Mouse (Mus musculus): ENCODE data around the gene Lca5l.
A peak's percentile ranks its signal among the peaks of the same experiment; 100 is the strongest.
"Not testable (repeated sequence)": the region's sequence is repeated elsewhere in the genome, so short reads cannot be mapped to it uniquely, and the experiment has no call there.

Gene Lca5l

GRCm38 (mm10) chr16:96168837-96169236 is 23.2 kb downstream of the Lca5l start:
- no peak for DNase-seq (ENCODE audit: low spot score in 2 of 2)

- no peak for DNase-seq (ENCODE audit: low spot score in 2 of 2)
Measured at GRCm38 (mm10) chr16:96165723-96166264, 26.3 kb downstream of the Lca5l start.

DNA sequence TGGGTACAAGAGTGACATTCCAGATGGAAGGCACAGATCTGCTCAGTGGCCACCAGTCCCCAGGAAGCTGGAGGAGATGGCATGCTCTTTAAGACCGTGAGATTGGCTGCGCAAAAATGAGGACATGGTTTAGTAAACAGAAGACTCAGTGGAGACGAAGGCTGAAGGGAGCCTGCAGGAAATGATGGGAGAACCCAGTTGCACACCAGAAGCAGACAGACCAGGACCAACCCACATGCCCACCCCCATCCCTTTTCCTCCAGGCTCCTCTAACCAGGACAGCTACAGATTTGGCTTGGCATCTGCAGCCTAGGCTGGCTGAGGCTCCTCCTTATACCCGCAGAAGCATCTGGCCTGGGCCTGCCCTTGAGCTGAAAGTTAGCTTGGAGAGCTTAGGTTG is 30.7 kb downstream of the Lca5l start:
- no peak for DNase-seq (ENCODE audit: low spot score in 2 of 2)

DNA sequence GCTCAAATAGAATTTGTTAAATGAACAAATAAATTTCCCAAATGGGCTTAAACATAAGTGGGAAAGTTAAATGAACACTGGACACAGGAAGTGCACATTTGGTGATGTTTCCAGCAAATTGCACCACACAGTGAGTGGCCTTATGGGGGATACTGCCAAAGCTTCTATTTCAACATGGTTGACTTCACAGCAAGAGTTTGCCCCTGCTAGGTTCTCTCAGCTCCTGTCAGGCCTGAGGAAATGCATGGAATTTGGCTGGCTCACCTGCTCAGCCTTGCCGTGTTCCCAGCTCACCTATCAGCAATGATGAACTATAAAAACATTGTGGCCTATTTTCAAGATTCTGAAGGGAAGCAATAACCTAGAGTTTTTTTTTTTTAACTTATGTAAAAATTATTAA is 31.1 kb downstream of the Lca5l start:
- no peak for DNase-seq (ENCODE audit: low spot score in 2 of 2)

- no peak for DNase-seq (ENCODE audit: low spot score in 2 of 2)
Measured at GRCm38 (mm10) chr16:96159794-96160346, 32.2 kb downstream of the Lca5l start.

GRCm38 (mm10) chr16:96159091-96159731 is 32.9 kb downstream of the Lca5l start:
- DNase-seq (ENCODE audit: low spot score in 2 of 2), result peak; percentile 30 to 44

DNA sequence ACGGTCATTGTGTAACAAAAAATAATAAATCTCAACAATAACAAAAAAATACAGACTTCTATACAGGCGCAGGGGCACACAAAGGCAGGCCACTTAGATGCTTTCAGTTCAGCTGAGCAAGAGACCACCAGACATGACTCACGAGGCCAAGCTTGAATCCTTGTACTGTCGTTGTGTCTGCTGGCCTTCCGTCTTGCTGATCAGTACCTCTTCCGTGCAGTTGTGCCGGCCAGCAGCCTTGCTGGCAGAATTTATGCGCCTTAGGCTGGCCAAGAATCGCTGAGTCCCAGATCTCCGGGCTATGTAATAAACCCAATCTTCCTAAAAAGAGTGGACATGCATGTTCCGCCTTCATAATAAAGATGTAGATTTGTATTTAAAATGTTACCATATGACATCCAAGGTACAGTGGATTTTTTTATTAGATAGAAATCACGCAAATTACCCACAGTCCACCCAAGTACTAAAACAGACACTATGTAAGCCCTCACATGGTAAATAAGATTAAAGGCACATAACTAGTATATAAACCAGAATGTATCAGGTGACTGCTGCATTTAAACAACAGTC is 33.5 kb downstream of the Lca5l start:
- DNase-seq (ENCODE audit: low spot score in 2 of 2), result no peak

- no peak for DNase-seq (ENCODE audit: low spot score in 2 of 2)
Measured at GRCm38 (mm10) chr16:96157171-96157570, 34.9 kb downstream of the Lca5l start.

GRCm38 (mm10) chr16:96156019-96156418 is 36.1 kb downstream of the Lca5l start:
- no peak for DNase-seq (ENCODE audit: low spot score in 2 of 2)

- DNase-seq (ENCODE audit: low spot score in 2 of 2), result no peak
Measured at GRCm38 (mm10) chr16:96154476-96154875, 37.6 kb downstream of the Lca5l start.

- peak; percentile 20 to 47 for DNase-seq (ENCODE audit: low spot score in 2 of 2)
Measured at GRCm38 (mm10) chr16:96151551-96151950, 40.5 kb downstream of the Lca5l start.

DNA sequence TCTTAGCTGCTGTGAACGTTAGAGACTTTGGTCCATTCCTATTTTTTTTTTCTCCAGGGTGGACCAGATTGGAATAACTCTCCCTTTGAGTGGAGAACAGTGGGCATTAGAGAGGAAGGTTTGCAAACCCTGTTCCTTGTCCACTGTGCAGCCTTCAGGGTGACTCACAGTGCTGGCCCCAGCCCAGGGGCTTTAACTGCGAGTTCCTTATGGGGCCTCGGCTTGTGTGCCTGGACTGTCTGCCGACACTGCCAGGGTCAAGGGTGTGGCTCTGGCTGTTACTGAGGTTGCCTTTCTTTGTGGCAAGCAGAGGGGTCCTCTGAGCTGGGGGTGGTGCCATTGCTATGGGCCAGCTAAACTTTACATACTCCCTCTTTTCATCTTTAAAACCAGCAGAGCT is 41.1 kb downstream of the Lca5l start:
- no peak for DNase-seq (ENCODE audit: low spot score in 2 of 2)

- no peak for DNase-seq (ENCODE audit: low spot score in 2 of 2)
Measured at GRCm38 (mm10) chr16:96149311-96149710, 42.8 kb downstream of the Lca5l start.

DNA sequence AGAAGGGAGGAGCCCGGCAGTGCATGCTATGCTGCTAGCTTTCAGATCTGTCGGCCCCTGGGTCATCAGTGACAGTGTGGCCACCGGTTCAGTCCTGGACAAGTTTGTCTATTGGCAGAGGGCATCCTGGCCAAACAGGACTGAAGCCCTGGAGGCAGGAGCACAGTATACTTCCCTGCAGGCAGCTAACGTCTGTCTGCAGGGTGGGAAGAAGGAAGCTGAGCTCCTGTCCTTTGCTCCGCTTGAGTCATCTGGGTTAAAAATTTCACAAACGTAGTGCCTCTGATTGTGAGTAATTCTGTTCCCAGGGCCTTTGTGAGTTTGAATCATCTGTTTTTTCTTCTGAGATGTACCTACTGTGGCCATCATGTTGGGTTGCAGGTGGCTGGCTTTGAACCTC is 43.2 kb downstream of the Lca5l start:
- no peak for DNase-seq (ENCODE audit: low spot score in 2 of 2)

DNA sequence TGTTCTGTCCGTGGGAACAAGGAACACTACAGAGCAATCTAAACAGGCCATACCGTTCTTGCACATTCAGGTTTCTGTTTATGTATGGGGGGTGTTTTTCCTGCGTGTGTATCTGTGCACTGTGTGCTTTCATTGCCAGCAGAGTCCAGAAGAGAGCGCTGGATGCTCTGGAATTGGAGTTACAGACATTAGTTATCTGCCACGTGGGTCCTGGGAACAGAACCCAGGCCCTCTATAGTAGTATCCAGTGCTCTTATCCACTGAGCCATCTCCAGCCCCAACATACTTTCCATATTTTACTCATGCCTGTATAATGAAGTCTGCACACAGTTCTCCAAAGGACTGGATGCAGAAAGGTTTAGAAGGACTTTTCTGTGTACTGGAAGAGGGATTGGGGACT is 46.3 kb downstream of the Lca5l start:
- DNase-seq (ENCODE audit: low spot score in 2 of 2), result no peak

DNA sequence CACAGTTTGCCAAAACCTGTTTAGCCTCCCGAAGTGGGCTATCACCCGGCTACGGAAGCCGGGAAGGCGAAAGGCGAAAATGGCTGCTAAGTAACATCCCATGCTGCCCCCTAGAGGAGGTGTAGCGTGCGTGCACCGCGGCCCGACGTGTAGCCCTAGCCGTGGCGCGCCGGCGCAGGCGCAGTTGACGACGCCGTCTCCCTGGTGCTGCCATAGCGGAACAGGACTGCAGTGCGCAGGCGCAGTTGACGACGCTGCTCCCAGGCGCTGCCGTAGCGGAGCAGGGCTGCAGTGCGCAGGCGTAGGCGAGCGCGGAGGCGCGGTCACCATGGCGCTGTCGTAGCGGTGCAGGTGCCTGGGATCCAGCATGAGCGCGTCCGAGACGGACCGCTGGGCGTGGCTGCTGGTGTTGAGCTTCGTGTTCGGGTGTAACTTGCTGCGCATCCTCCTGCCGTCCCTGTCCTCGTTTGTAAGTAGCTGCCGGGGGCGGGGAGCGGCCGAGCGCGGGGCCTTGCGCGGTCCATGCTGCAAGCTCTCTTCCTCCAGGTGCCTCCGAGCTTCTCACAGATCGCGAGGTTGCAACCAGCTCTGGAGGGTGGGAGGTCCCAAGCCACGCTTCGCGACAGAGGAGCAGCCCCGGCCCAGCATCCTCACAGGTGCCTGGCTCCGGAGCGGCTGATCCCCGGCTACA is 46.8 kb downstream of the Lca5l start, which contains the start of gene Wrb:
Gene Wrb, plus strand, starts transcription at position 298 of the 691 bp plus-strand sequence.
- DNase-seq (ENCODE audit: low spot score in 2 of 2), result peak; percentile 100

DNA sequence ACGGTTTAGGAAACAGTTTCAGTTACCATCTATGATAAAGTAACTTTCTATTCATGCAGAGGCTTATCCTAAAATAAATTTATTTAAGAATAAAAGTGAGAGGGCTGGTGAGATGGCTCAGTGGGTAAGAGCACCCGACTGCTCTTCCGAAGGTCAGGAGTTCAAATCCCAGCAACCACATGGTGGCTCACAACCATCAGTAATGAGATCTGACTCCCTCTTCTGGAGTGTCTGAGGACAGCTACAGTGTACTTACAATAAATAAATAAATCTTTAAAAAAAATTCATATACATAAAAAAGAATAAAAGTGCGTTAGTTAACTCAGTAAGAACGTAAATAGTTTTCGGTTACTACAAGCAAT is 47.3 kb downstream of the Lca5l start:
- DNase-seq (ENCODE audit: low spot score in 2 of 2), result not testable (repeated sequence)

GRCm38 (mm10) chr16:96128466-96128865 is 63.6 kb downstream of the Lca5l start:
- DNase-seq (ENCODE audit: low spot score in 2 of 2), result no peak

- DNase-seq (ENCODE audit: low spot score in 2 of 2), result peak; percentile 96 to 98
Measured at GRCm38 (mm10) chr16:96127657-96128344, 64.3 kb downstream of the Lca5l start, which contains the start of gene Hmgn1. TSS of gene Hmgn1 (minus strand) at chr16:96127729.

DNA sequence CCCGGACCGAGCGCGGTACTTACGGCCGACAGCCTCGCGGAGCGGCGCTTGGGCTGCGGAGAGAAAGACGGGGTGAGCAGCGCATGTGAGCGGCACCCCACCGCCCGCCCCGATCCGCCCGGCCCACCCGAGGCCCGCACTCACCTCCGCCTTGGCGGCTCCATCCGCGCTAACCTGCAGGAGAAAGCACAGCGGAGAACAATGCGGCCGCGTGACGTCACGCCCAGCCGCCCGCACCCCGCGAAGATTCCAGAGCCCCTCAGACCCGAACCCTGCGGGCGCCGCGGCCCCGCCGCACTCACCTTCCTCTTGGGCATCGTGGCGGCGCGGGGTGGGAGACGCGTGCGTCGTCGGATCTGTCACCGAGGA is 64.8 kb downstream of the Lca5l start:
- no peak for DNase-seq (ENCODE audit: low spot score in 2 of 2)

GRCm38 (mm10) chr16:96126684-96127171 is 65.3 kb downstream of the Lca5l start:
- DNase-seq (ENCODE audit: low spot score in 2 of 2), result peak in 1 of 2 experiments; percentile 5

All from heart, adult 9 months (tissue).